Mouse (Mus musculus) inflammation-experienced regulatory T-cells (primary cell): Measurements from ENCODE around the gene Mgat4b. TPM values are rescaled to one million over a fixed set of nuclear protein-coding genes. Genes with fewer than 3 reads are reported as not detected.

Source experiments
- polyA plus RNA-seq, 2 experiments: library from polyadenylated mRNA; unstranded; fragments of 100-300 nt; shearing (Covaris generic); gene quantifications; one replicate each; pipeline ENCODE4 v1.2.1; 2017

Mgat4b gene
- 10 to 100 TPM; 18.8 to 23.6 TPM for polyA plus RNA-seq

GRCm38 (mm10) chr11:50210505-50211151, at the start of gene Mgat4b, which contains the start of gene Sqstm1:
Mgat4b (plus strand) TSS chr11:50210890.
Sqstm1 (minus strand) TSS chr11:50210827.

GRCm38 (mm10) chr11:50174111-50174729, 36.5 kb upstream of the Mgat4b start, which contains the start of gene Mrnip:
Mrnip (plus strand) TSS chr11:50174444.

GRCm38 (mm10) chr11:50238324-50238723, 27.6 kb downstream of the Mgat4b start, which contains the start of gene Ltc4s:
Ltc4s (minus strand) TSS chr11:50238616.

Other genes with a start within 250 kb of the Mgat4b start
- gene Rnf130, start 185.5 kb upstream of the Mgat4b start, polyA plus RNA-seq = 10 to 100 TPM; 27.9 to 62.1 TPM
- gene Tbc1d9b, start 79.5 kb upstream of the Mgat4b start, polyA plus RNA-seq = 10 to 100 TPM; 64.3 to 82.5 TPM
- 1 to 10 TPM; 4.5 to 5.0 TPM for gene Mrnip, start 36.4 kb upstream of the Mgat4b start, polyA plus RNA-seq
- 100 to 1,000 TPM; 381 TPM for gene Sqstm1, start 63 bp upstream of the Mgat4b start, polyA plus RNA-seq
- 1 to 10 TPM in 1 of 2 experiments, under 1 TPM in 1; 0.64 to 3.0 TPM for gene Ltc4s, start 27.7 kb downstream of the Mgat4b start, polyA plus RNA-seq
- gene Maml1, start 81.4 kb downstream of the Mgat4b start, polyA plus RNA-seq = 1 to 10 TPM; 3.3 to 3.8 TPM
- 100 to 1,000 TPM; 158 to 185 TPM for gene Canx, start 114.8 kb downstream of the Mgat4b start, polyA plus RNA-seq
- gene Cby3, start 143.6 kb downstream of the Mgat4b start, polyA plus RNA-seq = under 1 TPM; 0.46 to 0.55 TPM
- 100 to 1,000 TPM; 206 to 237 TPM for gene Hnrnph1, start 166.1 kb downstream of the Mgat4b start, polyA plus RNA-seq
- gene Rufy1, start 220.2 kb downstream of the Mgat4b start, polyA plus RNA-seq = 10 to 100 TPM; 33.3 to 36.2 TPM